Mouse (Mus musculus) T-helper 2 cell (primary cell): Measurements from ENCODE around the gene Krtap11-1.

Source experiments
- in situ Hi-C: fragments of 300-600 bp; cut with MboI, MseI; formaldehyde crosslinking; loops from one replicate; pipeline ENCODE4 v1.15.1; 2025; ENCODE audit warnings: high pct_unique_total_duplicates

Gene Krtap11-1

GRCm38 (mm10) chr16:89571083-89571482, at the start of gene Krtap11-1:
Gene Krtap11-1, minus strand, starts transcription at chr16:89571183.
- in situ Hi-C loops = no loop called here

- in situ Hi-C loops = no loop called here
Measured at GRCm38 (mm10) chr16:89618190-89618589, 47.2 kb upstream of the Krtap11-1 start.

- in situ Hi-C loops = no loop called here
Measured at GRCm38 (mm10) chr16:89617251-89617650, 46.3 kb upstream of the Krtap11-1 start.

GRCm38 (mm10) chr16:89613726-89614125, 42.7 kb upstream of the Krtap11-1 start:
- in situ Hi-C loops = no loop called here

GRCm38 (mm10) chr16:89608791-89609185, 37.8 kb upstream of the Krtap11-1 start:
- in situ Hi-C loops = no loop called here

GRCm38 (mm10) chr16:89608161-89608790, 37.3 kb upstream of the Krtap11-1 start:
- in situ Hi-C loops = no loop called here

GRCm38 (mm10) chr16:89606951-89607350, 36.0 kb upstream of the Krtap11-1 start:
- in situ Hi-C loops = no loop called here

- in situ Hi-C loops = no loop called here
Measured at GRCm38 (mm10) chr16:89587209-89587608, 16.2 kb upstream of the Krtap11-1 start.

GRCm38 (mm10) chr16:89585604-89586508, 14.9 kb upstream of the Krtap11-1 start:
- in situ Hi-C loops = no loop called here

GRCm38 (mm10) chr16:89581658-89582057, 10.7 kb upstream of the Krtap11-1 start:
- in situ Hi-C loops = no loop called here

GRCm38 (mm10) chr16:89570516-89570915, 467 bp downstream of the Krtap11-1 start:
- in situ Hi-C loops = no loop called here

- in situ Hi-C loops = no loop called here
Measured at GRCm38 (mm10) chr16:89569136-89569535, 1.8 kb downstream of the Krtap11-1 start.

- in situ Hi-C loops = no loop called here
Measured at GRCm38 (mm10) chr16:89568141-89568540, 2.8 kb downstream of the Krtap11-1 start.

- in situ Hi-C loops = no loop called here
Measured at GRCm38 (mm10) chr16:89550298-89550697, 20.7 kb downstream of the Krtap11-1 start.

GRCm38 (mm10) chr16:89538031-89538484, 32.9 kb downstream of the Krtap11-1 start:
- in situ Hi-C loops = no loop called here

- in situ Hi-C loops = no loop called here
Measured at GRCm38 (mm10) chr16:89537349-89537748, 33.6 kb downstream of the Krtap11-1 start.

- in situ Hi-C loops = no loop called here
Measured at GRCm38 (mm10) chr16:89530547-89530946, 40.4 kb downstream of the Krtap11-1 start.

- in situ Hi-C loops = no loop called here
Measured at GRCm38 (mm10) chr16:89529846-89530245, 41.1 kb downstream of the Krtap11-1 start.

GRCm38 (mm10) chr16:89528380-89528779, 42.6 kb downstream of the Krtap11-1 start:
- in situ Hi-C loops = no loop called here

- in situ Hi-C loops = no loop called here
Measured at GRCm38 (mm10) chr16:89520996-89521395, 50.0 kb downstream of the Krtap11-1 start.

- in situ Hi-C loops = no loop called here
Measured at GRCm38 (mm10) chr16:89520555-89520954, 50.4 kb downstream of the Krtap11-1 start.
